Mouse (Mus musculus): ENCODE results near the gene Kcne1l. TPM values are rescaled to one million over a fixed set of nuclear protein-coding genes. Genes with fewer than 3 reads are reported as not detected.

Gene Kcne1l
- 2.4 and 6.6 TPM in 2 replicates for polyA plus RNA-seq (2012; rRNA removed)

- no peak for DNase-seq (ENCODE audit: low read depth)
These were observed at the start of gene Kcne1l for GRCm38 (mm10) chrX:142305869-142306581. TSS of gene Kcne1l (minus strand) at chrX:142306294.

GRCm38 (mm10) chrX:142336207-142336606 is 30.1 kb upstream of the Kcne1l start:
- DNase-seq (ENCODE audit: low read depth): peak; percentile 52

GRCm38 (mm10) chrX:142335502-142335901 is 29.4 kb upstream of the Kcne1l start:
- DNase-seq (ENCODE audit: low read depth): no peak

- DNase-seq (ENCODE audit: low read depth): no peak
These were observed 19.7 kb upstream of the Kcne1l start for GRCm38 (mm10) chrX:142325760-142326159.

- no peak for DNase-seq (ENCODE audit: low read depth)
These were observed 10.0 kb upstream of the Kcne1l start for GRCm38 (mm10) chrX:142316106-142316505.

- DNase-seq (ENCODE audit: low read depth): no peak
These were observed 9.2 kb upstream of the Kcne1l start for GRCm38 (mm10) chrX:142315270-142315669.

GRCm38 (mm10) chrX:142314307-142315024 is 8.4 kb upstream of the Kcne1l start:
- no peak for DNase-seq (ENCODE audit: low read depth)

- no peak for DNase-seq (ENCODE audit: low read depth)
These were observed 4.3 kb upstream of the Kcne1l start for GRCm38 (mm10) chrX:142310431-142310830.

GRCm38 (mm10) chrX:142305010-142305868 is 855 bp downstream of the Kcne1l start:
- no peak for DNase-seq (ENCODE audit: low read depth)

- DNase-seq (ENCODE audit: low read depth): no peak
These were observed 1.5 kb downstream of the Kcne1l start for GRCm38 (mm10) chrX:142304592-142304991.

GRCm38 (mm10) chrX:142303456-142303855 is 2.6 kb downstream of the Kcne1l start:
- DNase-seq (ENCODE audit: low read depth): no peak

GRCm38 (mm10) chrX:142285905-142286304 is 20.2 kb downstream of the Kcne1l start:
- no peak for DNase-seq (ENCODE audit: low read depth)

- no peak for DNase-seq (ENCODE audit: low read depth)
These were observed 29.5 kb downstream of the Kcne1l start for GRCm38 (mm10) chrX:142276573-142276972.

- DNase-seq (ENCODE audit: low read depth): no peak
These were observed 30.1 kb downstream of the Kcne1l start for GRCm38 (mm10) chrX:142276031-142276430.

Other genes starting within 250 kb of the Kcne1l start
- gene Gucy2f, start 109.4 kb downstream of the Kcne1l start, polyA plus RNA-seq (2012; rRNA removed): 0.05 and 0.11 TPM in 2 replicates
- gene Nxt2, start 79.5 kb downstream of the Kcne1l start, polyA plus RNA-seq (2012; rRNA removed): 5.3 and 5.4 TPM in 2 replicates
- 12.3 and 16.9 TPM in 2 replicates for gene Acsl4, start 84.2 kb upstream of the Kcne1l start, polyA plus RNA-seq (2012; rRNA removed)

All from gonadal fat pad, adult 2 months (tissue).